Mouse (Mus musculus) liver, embryonic 14.5 days (tissue): ENCODE data around the gene Hnrnpab.

Experiments
- CTCF ChIP-seq: IDR thresholded peaks from 2 replicates; pipeline ENCODE4 v1.5.1; 2016; ENCODE audit warnings: antibody characterized with exemption, low read depth, control low read depth
- EP300 ChIP-seq: IDR thresholded peaks from 2 replicates; pipeline ENCODE4 v1.6.1; 2016; ENCODE audit warnings: antibody characterized with exemption, low read depth

DNA sequence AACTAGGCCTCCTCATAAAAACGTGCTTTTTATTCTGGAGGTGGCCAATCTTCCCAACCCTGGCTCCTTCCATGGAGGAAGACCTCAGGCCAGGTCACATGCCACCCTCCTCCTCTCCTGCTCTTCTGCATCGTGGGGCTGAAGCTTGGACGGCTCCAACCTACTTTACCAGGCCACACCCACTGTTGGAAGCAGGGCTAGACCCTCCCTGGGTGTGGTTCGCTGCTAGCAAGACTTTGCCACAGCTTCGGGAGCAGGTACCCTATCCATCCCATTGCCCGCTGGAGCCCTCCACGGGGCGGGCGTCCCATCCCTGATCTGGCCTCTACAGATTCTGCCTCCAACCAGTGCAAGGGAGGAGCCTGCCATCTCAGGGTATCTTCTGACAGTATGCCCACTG lies 36.6 kb upstream of the Hnrnpab start:
- no peak for TF ChIP-seq EP300
- no peak for TF ChIP-seq CTCF
